Mouse (Mus musculus) adipocyte (in vitro differentiated cells): Measurements from ENCODE around the gene Gbe1.

Experiments used
- DNase-seq: peaks from one replicate; pipeline ENCODE4 v3.0.0-alpha.2; 2016; ENCODE audit warnings: low spot score

Gene Gbe1

GRCm38 (mm10) chr16:70353058-70353457, 39.3 kb downstream of the Gbe1 start:
- peak; percentile 95 for DNase-seq

DNA sequence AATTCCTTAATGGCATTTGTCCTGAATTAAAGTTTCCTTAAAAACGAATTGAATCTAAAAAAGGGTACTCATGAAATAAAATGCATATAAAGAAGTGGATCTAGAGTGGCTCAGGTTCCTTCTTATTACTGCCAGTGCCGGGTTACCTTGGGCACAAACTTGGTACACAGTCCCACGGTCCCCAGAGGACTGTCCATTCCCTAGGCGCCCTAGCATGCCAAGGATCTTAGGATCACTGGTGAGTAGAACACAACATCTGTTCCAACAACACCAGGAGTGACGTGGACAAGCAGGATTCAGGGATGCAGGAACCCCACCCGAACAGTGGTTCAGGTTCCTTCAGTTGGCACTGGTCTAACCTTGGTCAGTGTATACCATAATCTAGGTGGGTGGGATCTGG, 44.6 kb downstream of the Gbe1 start:
- DNase-seq, result no peak

DNA sequence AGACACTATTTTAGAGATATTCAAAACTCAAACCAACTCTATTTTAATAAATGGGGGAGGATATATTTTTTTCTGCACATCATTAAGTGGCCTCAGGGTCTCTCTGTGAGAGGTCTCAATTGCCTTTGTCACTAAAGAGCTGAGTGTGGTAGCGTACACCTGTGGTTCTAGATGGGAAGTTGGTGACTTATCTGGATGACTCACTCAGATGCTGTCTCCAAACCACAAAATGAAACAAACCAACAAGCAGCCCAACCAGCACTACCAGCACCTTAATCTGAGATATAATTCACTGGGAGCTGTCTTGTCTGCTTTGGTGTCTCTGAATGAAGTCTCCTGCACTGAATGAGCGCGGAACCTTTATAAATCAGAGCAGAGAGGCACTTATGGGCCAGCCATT, 51.5 kb downstream of the Gbe1 start:
- DNase-seq, result no peak

DNA sequence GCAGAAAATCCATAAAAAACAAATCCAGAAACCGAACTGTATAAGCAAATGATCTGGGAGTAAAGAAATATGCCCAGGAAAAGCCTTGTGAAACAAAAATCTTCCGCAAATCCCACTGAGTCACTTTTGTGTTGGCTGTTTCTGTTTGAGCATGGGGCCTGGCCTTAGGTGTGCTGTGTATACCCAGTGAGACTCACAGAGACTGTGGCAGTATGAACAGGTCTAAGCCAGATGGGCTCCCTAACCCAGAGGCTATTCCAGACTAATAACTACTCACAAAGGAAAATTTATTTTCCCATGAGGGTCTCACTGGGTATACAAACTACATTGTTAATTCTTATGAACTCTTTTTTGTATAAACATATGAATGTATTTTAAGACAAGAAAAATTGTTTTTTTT, 67.3 kb downstream of the Gbe1 start:
- no peak for DNase-seq

- no peak for DNase-seq
These were observed 71.7 kb downstream of the Gbe1 start for GRCm38 (mm10) chr16:70385494-70385893.

- DNase-seq, result no peak
These were observed 73.6 kb downstream of the Gbe1 start for GRCm38 (mm10) chr16:70387385-70387784.

GRCm38 (mm10) chr16:70395276-70395675, 81.5 kb downstream of the Gbe1 start:
- no peak for DNase-seq

GRCm38 (mm10) chr16:70407780-70408179, 94.0 kb downstream of the Gbe1 start:
- peak; percentile 12 for DNase-seq

GRCm38 (mm10) chr16:70421077-70421476, 107.3 kb downstream of the Gbe1 start:
- DNase-seq, result no peak

GRCm38 (mm10) chr16:70449520-70449919, 135.8 kb downstream of the Gbe1 start:
- DNase-seq, result no peak

DNA sequence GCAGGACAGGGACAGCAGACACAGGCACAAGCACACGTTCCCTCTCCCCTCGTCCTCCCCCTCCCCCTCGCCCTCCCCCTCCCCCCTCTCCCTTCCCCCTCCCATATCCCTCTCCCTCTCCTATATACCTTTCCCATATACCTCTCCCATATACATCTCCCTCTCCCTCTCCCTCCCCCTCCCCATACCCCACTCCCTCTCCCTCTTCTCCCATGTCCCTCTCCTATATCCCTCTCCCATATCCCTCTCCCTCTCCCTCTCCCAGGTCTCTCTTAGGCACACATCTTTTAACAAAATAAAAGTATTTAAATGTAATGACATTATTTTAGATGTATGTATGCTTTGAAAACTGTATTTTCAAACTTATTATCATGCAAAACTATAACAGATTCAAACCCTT, 161.8 kb downstream of the Gbe1 start:
- no peak for DNase-seq

DNA sequence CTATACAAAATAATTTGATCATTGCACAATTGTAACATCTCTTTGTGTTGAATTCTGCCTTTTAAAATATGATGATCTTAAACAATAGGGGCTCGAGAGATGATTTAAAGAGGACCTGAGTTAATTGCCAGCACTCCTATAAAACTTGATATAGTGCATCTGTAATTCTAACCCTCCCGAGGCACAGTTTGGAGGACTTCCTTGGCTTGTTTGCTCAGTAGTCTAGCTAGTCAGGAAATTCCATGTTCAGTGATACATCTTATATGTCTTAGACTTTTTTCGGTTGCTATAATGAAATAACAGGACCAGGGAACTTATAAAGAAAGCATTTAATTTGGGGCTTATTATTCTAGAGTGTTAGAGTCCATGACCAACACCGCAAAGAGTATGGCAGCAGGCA, 162.4 kb downstream of the Gbe1 start:
- no peak for DNase-seq

DNA sequence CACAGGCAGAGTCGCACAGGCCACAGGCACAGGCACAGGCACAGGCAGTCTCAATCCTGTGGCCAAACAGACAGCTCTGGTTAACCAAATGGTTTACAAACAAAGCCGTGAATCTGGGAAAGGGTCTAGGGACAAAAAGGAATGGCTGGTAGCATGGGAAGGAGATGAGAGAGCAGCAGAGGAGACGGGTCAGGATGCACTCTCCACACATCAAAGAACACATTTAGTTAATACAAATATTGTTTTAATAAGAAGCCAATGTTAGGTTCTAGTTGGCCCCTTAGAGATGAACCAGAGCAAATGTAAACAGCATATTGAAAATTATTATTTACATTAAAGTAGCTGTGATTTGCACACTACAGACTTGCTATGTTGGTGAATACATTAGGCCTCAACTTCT, 166.7 kb downstream of the Gbe1 start:
- no peak for DNase-seq

GRCm38 (mm10) chr16:70506457-70506856, 192.7 kb downstream of the Gbe1 start:
- DNase-seq, result peak; percentile 50

DNA sequence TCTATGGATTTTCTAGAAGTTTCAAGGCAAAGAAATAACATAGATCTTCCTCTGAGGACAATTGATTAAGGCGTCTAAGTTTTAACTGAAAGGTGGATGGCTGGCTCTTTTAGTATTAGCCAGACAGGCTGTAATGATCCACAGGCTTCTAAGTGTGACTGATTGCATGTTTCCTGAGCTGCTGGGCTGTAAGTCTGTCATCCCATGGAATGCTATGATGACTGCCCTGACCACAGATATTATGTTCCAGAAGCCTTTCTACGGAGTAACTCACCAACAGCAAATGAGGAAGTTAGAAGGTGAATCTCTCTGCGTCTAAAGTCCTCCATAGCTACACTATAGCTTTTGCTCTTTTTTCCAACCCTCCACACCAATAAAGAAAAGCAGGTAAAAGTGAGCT, 197.2 kb downstream of the Gbe1 start:
- no peak for DNase-seq

DNA sequence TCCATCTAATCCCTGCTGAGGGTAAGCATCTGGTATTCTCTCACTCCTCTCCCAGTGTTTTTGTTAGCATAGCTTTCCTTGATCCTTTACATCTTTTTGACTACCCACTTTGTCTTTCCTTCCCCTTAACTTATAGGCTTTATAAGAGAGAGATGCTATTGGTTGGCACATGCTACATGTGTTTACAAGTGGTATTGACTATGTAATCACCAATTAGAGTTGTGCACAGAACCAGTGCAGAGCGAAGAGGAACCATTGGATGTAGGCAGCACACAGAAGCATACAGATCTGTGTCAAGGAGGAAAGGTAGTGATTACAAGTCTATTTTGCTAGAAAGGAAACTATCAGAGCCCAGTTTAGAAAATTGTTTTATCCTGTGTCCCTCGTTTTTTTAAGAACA, 209.1 kb downstream of the Gbe1 start:
- no peak for DNase-seq

GRCm38 (mm10) chr16:70523566-70523965, 209.8 kb downstream of the Gbe1 start:
- DNase-seq, result no peak

DNA sequence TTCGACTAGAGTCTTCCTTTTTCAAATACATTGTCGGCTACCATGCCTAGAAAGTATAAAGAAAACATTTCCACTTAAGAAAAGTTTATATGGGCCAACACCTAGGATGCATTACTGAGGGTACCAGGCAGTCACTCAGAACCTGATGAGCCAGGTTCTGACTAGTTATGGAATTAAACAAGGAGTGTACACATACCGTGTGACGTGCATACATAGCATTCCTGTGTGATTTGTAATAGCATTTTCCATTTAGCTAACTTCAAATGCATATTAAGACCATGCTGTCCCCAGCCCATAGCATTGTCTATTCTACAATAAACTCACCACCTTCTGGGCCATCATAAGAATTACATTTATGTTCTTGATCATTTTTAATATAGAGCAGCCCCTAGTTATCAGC, 210.5 kb downstream of the Gbe1 start:
- no peak for DNase-seq

DNA sequence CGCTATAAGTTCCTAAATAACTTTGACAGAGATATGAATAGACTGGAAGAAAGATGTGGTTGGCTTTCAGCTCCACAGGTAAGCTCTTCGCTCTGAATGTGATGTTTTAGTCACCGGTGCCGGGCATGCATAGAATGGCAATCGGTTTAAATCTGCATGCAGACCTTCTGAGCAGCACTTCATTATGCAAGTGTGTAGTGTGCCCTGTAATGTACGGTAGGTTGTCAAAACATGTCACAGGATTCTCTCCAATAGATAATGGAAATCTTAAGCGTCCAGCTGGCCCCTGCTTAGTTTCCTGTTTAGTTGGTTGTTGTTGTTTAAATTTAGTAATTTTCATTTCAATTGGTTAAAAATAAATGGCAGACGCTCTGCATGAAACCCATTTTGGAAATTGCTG, 213.5 kb downstream of the Gbe1 start:
- DNase-seq, result no peak

- DNase-seq, result no peak
These were observed 221.5 kb downstream of the Gbe1 start for GRCm38 (mm10) chr16:70535224-70535623.

- no peak for DNase-seq
These were observed 237.1 kb downstream of the Gbe1 start for GRCm38 (mm10) chr16:70550835-70551234.

GRCm38 (mm10) chr16:70561635-70562348, 248.0 kb downstream of the Gbe1 start:
- no peak for DNase-seq

GRCm38 (mm10) chr16:70562574-70562973, 248.8 kb downstream of the Gbe1 start:
- no peak for DNase-seq

- no peak for DNase-seq
These were observed 249.7 kb downstream of the Gbe1 start for GRCm38 (mm10) chr16:70563456-70563855.
